Mouse (Mus musculus) CD4-positive, CD25-positive, alpha-beta regulatory T cell, adult 2 months (primary cell): Measurements from ENCODE around the gene Olfr487.
"Not testable (repeated sequence)": the region's sequence is repeated elsewhere in the genome, so short reads cannot be mapped to it uniquely, and the experiment has no call there.

Experiments
- DNase-seq: peaks from one replicate; pipeline ENCODE4 v3.0.0-alpha.2; 2012; ENCODE audit warnings: low read depth, low spot score

The Olfr487 gene

GRCm38 (mm10) chr7:108214536-108214935 is at the start of gene Olfr487:
Gene Olfr487, minus strand, starts transcription at chr7:108214636.
- not testable (repeated sequence) for DNase-seq

- no peak for DNase-seq
Measured at GRCm38 (mm10) chr7:108258247-108258646, 43.8 kb upstream of the Olfr487 start, which contains the start of gene Olfr488. Gene Olfr488, minus strand, starts transcription at chr7:108258347.

- no peak for DNase-seq
Measured at GRCm38 (mm10) chr7:108233551-108233950, 19.1 kb upstream of the Olfr487 start.

- no peak for DNase-seq
Measured at GRCm38 (mm10) chr7:108196938-108197337, 17.5 kb downstream of the Olfr487 start.

GRCm38 (mm10) chr7:108196337-108196736 is 18.1 kb downstream of the Olfr487 start:
- not testable (repeated sequence) for DNase-seq

- not testable (repeated sequence) for DNase-seq
Measured at GRCm38 (mm10) chr7:108192714-108193113, 21.7 kb downstream of the Olfr487 start.

- DNase-seq: not testable (repeated sequence)
Measured at GRCm38 (mm10) chr7:108191196-108191595, 23.2 kb downstream of the Olfr487 start.

GRCm38 (mm10) chr7:108185237-108185636 is 29.2 kb downstream of the Olfr487 start:
- DNase-seq: not testable (repeated sequence)

GRCm38 (mm10) chr7:108184401-108184800 is 30.0 kb downstream of the Olfr487 start:
- not testable (repeated sequence) for DNase-seq

- not testable (repeated sequence) for DNase-seq
Measured at GRCm38 (mm10) chr7:108172642-108173041, 41.8 kb downstream of the Olfr487 start, which contains the start of gene Olfr486. Gene Olfr486, minus strand, starts transcription at chr7:108172742.

GRCm38 (mm10) chr7:108159771-108160170 is 54.7 kb downstream of the Olfr487 start, which contains the start of gene Olfr485:
Gene Olfr485, minus strand, starts transcription at chr7:108159871.
- DNase-seq: no peak
